Mouse (Mus musculus): Measurements from ENCODE around the gene Gm5426.

- TF ChIP-seq CTCF (IDR thresholded peaks at IDR 0.05; ENCODE audit: low read depth, low read length), result no peak
- TF ChIP-seq POLR2A (IDR thresholded peaks at IDR 0.05; ENCODE audit: insufficient read depth, low read length), result no peak
These were observed 15.0 kb upstream of the Gm5426 start for GRCm38 (mm10) chr10:96121249-96122010.
